Mouse (Mus musculus) embryonic fibroblast, embryonic 13.5 days (primary cell): Measurements from ENCODE around the gene Spon1.

Experiments used
- CTCF ChIP-seq: IDR thresholded peaks from 2 replicates; pipeline ENCODE4 v1.5.1; 2011; ENCODE audit warnings: mild to moderate bottlenecking, control low read depth, low read length, moderate library complexity, borderline replicate concordance; ENCODE audit not compliant: insufficient read depth
- POLR2A ChIP-seq: IDR thresholded peaks from 2 replicates; pipeline ENCODE4 v1.6.1; 2011; ENCODE audit warnings: low read depth, mild to moderate bottlenecking, control low read depth, low read length, moderate library complexity

GRCm38 (mm10) chr7:114018861-114019260 is 253.1 kb downstream of the Spon1 start:
- no peak for TF ChIP-seq CTCF
- no peak for TF ChIP-seq POLR2A
